Mouse (Mus musculus) kidney, postnatal 14 days (tissue): Measurements from ENCODE around the gene Maneal.

Source experiments
- DNase-seq: peaks from one replicate; pipeline ENCODE4 v3.0.0; 2022; ENCODE audit warnings: mixed read lengths

The Maneal gene

GRCm38 (mm10) chr4:124861283-124862188, at the start of gene Maneal:
Gene Maneal (minus strand): TSS chr4:124862171.
- DNase-seq: no peak

GRCm38 (mm10) chr4:124905971-124906822, 44.2 kb upstream of the Maneal start:
- DNase-seq: no peak

- no peak for DNase-seq
These were observed 43.4 kb upstream of the Maneal start for GRCm38 (mm10) chr4:124905417-124905816.

- no peak for DNase-seq
These were observed 37.9 kb upstream of the Maneal start for GRCm38 (mm10) chr4:124899906-124900305.

GRCm38 (mm10) chr4:124898428-124898827, 36.5 kb upstream of the Maneal start:
- DNase-seq: no peak

GRCm38 (mm10) chr4:124894508-124895428, 32.8 kb upstream of the Maneal start:
- no peak for DNase-seq

- no peak for DNase-seq
These were observed 31.8 kb upstream of the Maneal start for GRCm38 (mm10) chr4:124893769-124894168.

- no peak for DNase-seq
These were observed 28.9 kb upstream of the Maneal start for GRCm38 (mm10) chr4:124890831-124891230.

GRCm38 (mm10) chr4:124889935-124890334, 28.0 kb upstream of the Maneal start:
- no peak for DNase-seq

GRCm38 (mm10) chr4:124888702-124889101, 26.7 kb upstream of the Maneal start:
- no peak for DNase-seq

- peak; percentile 43 for DNase-seq
These were observed 20.3 kb upstream of the Maneal start for GRCm38 (mm10) chr4:124882151-124882729.

GRCm38 (mm10) chr4:124881341-124881908, 19.5 kb upstream of the Maneal start:
- DNase-seq: no peak

- no peak for DNase-seq
These were observed 18.6 kb upstream of the Maneal start, which contains the start of gene Epha10 for GRCm38 (mm10) chr4:124880599-124880998. Gene Epha10 (plus strand): TSS chr4:124880899.

GRCm38 (mm10) chr4:124872719-124873118, 10.7 kb upstream of the Maneal start:
- no peak for DNase-seq

GRCm38 (mm10) chr4:124860446-124860845, 1.5 kb downstream of the Maneal start:
- DNase-seq: peak; percentile 84

GRCm38 (mm10) chr4:124858370-124858769, 3.6 kb downstream of the Maneal start:
- peak; percentile 27 for DNase-seq

GRCm38 (mm10) chr4:124856294-124856693, 5.7 kb downstream of the Maneal start:
- no peak for DNase-seq

- peak; percentile 91 for DNase-seq
These were observed 10.9 kb downstream of the Maneal start, which contains the start of gene 1110065P20Rik for GRCm38 (mm10) chr4:124850933-124851658. Gene 1110065P20Rik (minus strand): TSS chr4:124851196.

GRCm38 (mm10) chr4:124850261-124850913, 11.6 kb downstream of the Maneal start, which contains the start of gene Yrdc:
Gene Yrdc (plus strand): TSS chr4:124850679.
- DNase-seq: peak; percentile 97

- peak; percentile 73 for DNase-seq
These were observed 12.2 kb downstream of the Maneal start for GRCm38 (mm10) chr4:124849631-124850260.
